Mouse (Mus musculus): ENCODE results near the gene Olfr147.
"Not testable (repeated sequence)": the region's sequence is repeated elsewhere in the genome, so short reads cannot be mapped to it uniquely, and the experiment has no call there.

DNA sequence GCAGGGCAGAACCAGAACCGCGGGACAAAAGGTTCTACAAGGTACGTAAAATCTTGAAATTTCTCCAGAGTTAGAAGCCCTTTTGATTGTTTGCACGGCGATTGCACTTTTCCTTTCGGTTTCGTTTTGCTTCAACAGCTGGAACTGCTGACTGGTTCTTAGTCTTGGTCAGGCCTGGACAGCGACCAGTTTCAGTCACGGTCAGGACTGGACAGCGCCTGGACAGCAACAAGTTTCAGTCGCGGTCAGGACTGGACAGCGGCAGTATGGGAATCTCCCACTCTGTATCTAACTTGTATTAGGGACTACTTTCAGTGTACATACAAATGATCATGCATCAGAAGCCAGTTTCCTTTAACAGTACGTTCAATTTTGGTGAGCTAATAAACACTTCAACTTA is 12.0 kb downstream of the Olfr147 start:
- not testable (repeated sequence) for TF ChIP-seq POLR2A (IDR thresholded peaks at IDR 0.05; ENCODE audit: insufficient read depth, low read length); CTCF (IDR thresholded peaks at IDR 0.05; ENCODE audit: low read depth, low read length); EP300 (IDR thresholded peaks at IDR 0.05; ENCODE audit: insufficient read depth, low read depth, low read length)

All from ES-Bruce4 (cell line).